Mouse (Mus musculus) liver, embryonic 11.5 days (tissue): ENCODE data around the gene D930048N14Rik. TPM values are rescaled to one million over a fixed set of nuclear protein-coding genes. Genes with fewer than 3 reads are reported as not detected.

Source experiments
- ATAC-seq: fragments of 200-750 bp; cut with Nextera tagmentation; replicated peaks from 2 replicates; pipeline ENCODE4 v1.8.0; 2017; ENCODE audit warnings: moderate number of reproducible peaks, mild to moderate bottlenecking, moderate TSS enrichment, moderate library complexity; ENCODE audit not compliant: low FRiP score
- DNase-seq: peaks from one replicate; pipeline ENCODE4 v3.0.0-alpha.2; 2017; ENCODE audit warnings: low spot score
- H3K27ac ChIP-seq: fragments of 300-500 bp; sonication (generic); 2 replicates; pipeline ENCODE4 v1.5.1; 2014; ENCODE audit warnings: mild to moderate bottlenecking, low read depth, low read length, control low read depth
- H3K27me3 ChIP-seq: fragments of 300-500 bp; sonication (generic); replicated peaks from 2 replicates; pipeline ENCODE4 v1.6.1; 2014; ENCODE audit warnings: low read length, mixed read lengths; ENCODE audit not compliant: control insufficient read depth, insufficient read depth
- H3K36me3 ChIP-seq: fragments of 300-500 bp; sonication (generic); 2 replicates; pipeline ENCODE4 v1.6.1; 2014; ENCODE audit warnings: mild to moderate bottlenecking, low read length, moderate library complexity, mixed read lengths; ENCODE audit not compliant: control insufficient read depth, insufficient read depth
- H3K4me1 ChIP-seq: fragments of 300-500 bp; sonication (generic); replicated peaks from 2 replicates; pipeline ENCODE4 v1.6.1; 2014; ENCODE audit warnings: low read length, mixed read lengths; ENCODE audit not compliant: control insufficient read depth, insufficient read depth
- H3K4me2 ChIP-seq: fragments of 300-500 bp; sonication (generic); 2 replicates; pipeline ENCODE4 v1.6.1; 2014; ENCODE audit warnings: mild to moderate bottlenecking, control low read depth, moderate library complexity
- H3K4me3 ChIP-seq: fragments of 300-500 bp; sonication (generic); 2 replicates; pipeline ENCODE4 v1.5.1; 2014; ENCODE audit warnings: low read depth, low read length, control low read depth
- H3K9ac ChIP-seq: fragments of 300-500 bp; sonication (generic); 2 replicates; pipeline ENCODE4 v1.6.1; 2014; ENCODE audit warnings: low read depth, low read length, control low read depth
- H3K9me3 ChIP-seq: fragments of 300-500 bp; sonication (generic); 2 replicates; pipeline ENCODE4 v1.6.1; 2016; ENCODE audit warnings: low read length, inconsistent platforms, mixed read lengths; ENCODE audit not compliant: control insufficient read depth
- WGBS: fragments of 180-500 bp; shearing (Covaris S2); extraction: QIAGEN DNeasy Blood & Tissue Kit; methylation state at CpG from one replicate; pipeline ENCODE4 v1.1.7; 2014; 5-methylcytosine and 5-hydroxymethylcytosine counted together
- polyA plus RNA-seq: library from polyadenylated mRNA; unstranded; fragments of >200 nt; fragmentation: Nextera tagmentation; extraction: Ambion mirVana; gene quantifications from 2 replicates; pipeline ENCODE4 v1.2.1, GENCODE M21; 2014

Gene D930048N14Rik
- polyA plus RNA-seq, 1 experiment from 2014 or later, result 1.5 TPM

DNA sequence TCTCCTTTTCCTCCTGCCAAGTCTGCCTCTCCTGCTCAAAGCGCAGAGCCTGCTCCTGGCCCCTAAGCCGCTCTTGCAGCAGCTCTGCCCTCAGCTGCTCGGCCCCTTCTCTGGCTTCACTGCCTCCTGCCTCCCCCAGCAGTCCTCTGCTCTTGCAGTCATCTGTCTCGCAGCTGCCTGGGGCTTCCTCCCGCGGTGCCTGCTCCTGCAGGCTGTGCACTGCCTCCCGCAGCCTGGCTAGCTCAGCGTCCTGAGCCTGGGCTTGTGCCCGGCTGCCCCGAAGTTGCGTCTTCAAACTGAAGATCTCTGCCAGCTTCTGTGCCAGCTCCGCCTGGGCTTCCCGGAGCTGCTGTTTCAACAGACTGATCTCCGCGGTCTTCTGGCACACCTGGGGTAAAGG, 7.0 kb upstream of the D930048N14Rik start:
- Histone ChIP-seq H3K4me1 (peaks cover 13% of the 10 kb centered on the region; the same call in 1 of the 2 replicates), H3K27me3 (0 out of 2 replicates have a peak, but pooled peaks cover 3% of the 10 kb centered on the region), H3K9ac (no peak overlapping the region), H3K36me3 (peaks cover 6% of the 10 kb centered on the region), H3K27ac (no peak overlapping the region), H3K4me3 (no peak overlapping the region), H3K4me2 (no peak overlapping the region), H3K9me3 (no peaks in the 10 kb centered on the region)
- ATAC-seq (no peak), DNase-seq (no peak)
- WGBS, result 56% methylated on average over 15 of the region's 15 CpGs

DNA sequence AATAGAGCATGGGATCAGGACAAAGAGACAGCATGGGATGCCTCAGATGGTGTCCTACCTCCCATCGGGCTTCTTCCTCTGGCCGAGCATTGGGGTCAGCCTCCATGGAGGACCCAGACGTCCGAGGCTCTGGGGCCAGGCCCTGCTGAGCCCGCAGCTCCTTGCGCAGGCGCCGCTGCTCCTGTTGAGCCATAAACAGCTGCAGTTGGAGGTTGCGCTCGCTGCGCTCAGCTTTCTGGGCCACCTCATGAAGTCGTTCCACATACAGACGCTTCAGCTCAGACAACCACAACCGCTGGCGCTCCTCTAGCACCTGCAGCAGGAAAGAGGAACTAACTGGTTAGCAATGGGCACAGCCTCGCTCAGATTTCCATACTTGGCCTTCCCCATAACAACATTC, 6.5 kb upstream of the D930048N14Rik start:
- Histone ChIP-seq H3K4me1 (peaks cover 13% of the 10 kb centered on the region; the same call in 1 of the 2 replicates), H3K36me3 (peaks cover 6% of the 10 kb centered on the region), H3K4me2 (no peak overlapping the region), H3K9me3 (no peaks in the 10 kb centered on the region), H3K4me3 (no peak overlapping the region), H3K27me3 (peaks cover 8% of the 10 kb centered on the region; the same call in 1 of the 2 replicates), H3K27ac (no peak overlapping the region), H3K9ac (no peak overlapping the region)
- no peak for DNase-seq
- 54% methylated on average over 16 of the region's 16 CpGs for WGBS
- ATAC-seq, result no peak

DNA sequence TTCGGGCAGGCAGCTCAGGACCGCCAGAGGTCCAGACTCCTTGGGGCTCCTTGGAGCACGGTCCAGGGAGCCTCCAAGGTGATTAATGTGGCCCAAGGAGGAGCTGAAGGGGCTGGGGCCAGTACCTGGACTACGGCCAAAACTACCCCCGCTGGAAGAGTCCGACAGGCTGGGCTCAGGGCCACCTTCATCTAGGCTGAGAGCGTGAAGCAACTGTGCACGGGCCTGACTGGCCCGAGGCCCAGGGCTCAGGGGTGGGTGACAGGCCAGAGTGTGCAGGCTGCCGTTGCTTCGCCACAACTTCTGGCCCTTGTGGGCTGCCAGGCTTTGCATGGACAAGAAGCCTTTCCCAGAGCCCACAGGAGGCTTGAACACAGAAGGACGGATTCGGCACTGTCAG, 5.5 kb upstream of the D930048N14Rik start:
- 89% methylated on average over 13 of the region's 13 CpGs for WGBS
- H3K4me2 ChIP-seq, result no peak overlapping the region

GRCm38 (mm10) chr11:51646245-51646644, 4.5 kb upstream of the D930048N14Rik start:
- 71% methylated on average over 7 of the region's 7 CpGs for WGBS

More for the DNA sequence above, 5.5 kb upstream of the D930048N14Rik start:
- Histone ChIP-seq H3K9ac (no peak overlapping the region), H3K4me1 (peaks cover 19% of the 10 kb centered on the region), H3K4me3 (no peak overlapping the region), H3K27ac (no peak overlapping the region), H3K36me3 (peaks cover 6% of the 10 kb centered on the region), H3K27me3 (peaks cover 18% of the 10 kb centered on the region), H3K9me3 (no peaks in the 10 kb centered on the region)
- ATAC-seq, result no peak
- no peak for DNase-seq

GRCm38 (mm10) chr11:51646751-51647667, 3.7 kb upstream of the D930048N14Rik start:
- H3K27me3 ChIP-seq, result peaks cover 19% of the 10 kb centered on the region
- WGBS, result 52% methylated on average over 15 of the region's 15 CpGs
- no peaks in the 10 kb centered on the region for H3K9me3 ChIP-seq
- peaks cover 6% of the 10 kb centered on the region for H3K36me3 ChIP-seq
- peak overlapping the region; percentile 26 for H3K4me2 ChIP-seq
- DNase-seq (no peak), ATAC-seq (no peak)
- peaks cover 19% of the 10 kb centered on the region for H3K4me1 ChIP-seq
- H3K4me3 ChIP-seq, result no peak overlapping the region
- H3K9ac ChIP-seq, result no peak overlapping the region
- H3K27ac ChIP-seq, result peak overlapping the region; percentile 70

More at GRCm38 (mm10) chr11:51646245-51646644, 4.5 kb upstream of the D930048N14Rik start:
- Histone ChIP-seq H3K4me1 (peaks cover 19% of the 10 kb centered on the region), H3K27ac (no peak overlapping the region), H3K27me3 (peaks cover 19% of the 10 kb centered on the region), H3K9me3 (no peaks in the 10 kb centered on the region), H3K9ac (no peak overlapping the region), H3K4me3 (no peak overlapping the region), H3K36me3 (peaks cover 6% of the 10 kb centered on the region), H3K4me2 (no peak overlapping the region)
- DNase-seq (no peak), ATAC-seq (no peak)

DNA sequence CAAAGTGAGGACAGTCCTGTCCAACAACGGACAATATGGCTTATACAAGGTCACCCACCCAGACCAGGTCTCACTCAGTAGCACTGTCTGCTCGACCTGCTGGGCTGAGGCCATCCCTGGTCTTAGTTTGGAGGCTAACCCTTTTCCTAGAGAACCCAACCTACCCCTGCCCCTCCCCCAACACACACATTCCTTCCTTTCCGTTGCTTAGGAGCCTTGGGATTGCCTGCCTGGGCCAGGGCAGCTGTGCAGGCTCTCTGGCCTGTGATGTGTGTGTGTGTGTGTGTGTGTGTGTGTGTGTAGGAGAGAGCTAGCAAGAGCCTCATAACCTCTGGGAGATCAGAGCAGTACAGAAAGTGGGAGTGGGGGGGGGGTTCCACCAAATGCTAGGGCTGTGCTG, 2.2 kb upstream of the D930048N14Rik start:
- no peak overlapping the region for H3K27ac ChIP-seq
- 31% methylated on average over 3 of the region's 3 CpGs for WGBS

DNA sequence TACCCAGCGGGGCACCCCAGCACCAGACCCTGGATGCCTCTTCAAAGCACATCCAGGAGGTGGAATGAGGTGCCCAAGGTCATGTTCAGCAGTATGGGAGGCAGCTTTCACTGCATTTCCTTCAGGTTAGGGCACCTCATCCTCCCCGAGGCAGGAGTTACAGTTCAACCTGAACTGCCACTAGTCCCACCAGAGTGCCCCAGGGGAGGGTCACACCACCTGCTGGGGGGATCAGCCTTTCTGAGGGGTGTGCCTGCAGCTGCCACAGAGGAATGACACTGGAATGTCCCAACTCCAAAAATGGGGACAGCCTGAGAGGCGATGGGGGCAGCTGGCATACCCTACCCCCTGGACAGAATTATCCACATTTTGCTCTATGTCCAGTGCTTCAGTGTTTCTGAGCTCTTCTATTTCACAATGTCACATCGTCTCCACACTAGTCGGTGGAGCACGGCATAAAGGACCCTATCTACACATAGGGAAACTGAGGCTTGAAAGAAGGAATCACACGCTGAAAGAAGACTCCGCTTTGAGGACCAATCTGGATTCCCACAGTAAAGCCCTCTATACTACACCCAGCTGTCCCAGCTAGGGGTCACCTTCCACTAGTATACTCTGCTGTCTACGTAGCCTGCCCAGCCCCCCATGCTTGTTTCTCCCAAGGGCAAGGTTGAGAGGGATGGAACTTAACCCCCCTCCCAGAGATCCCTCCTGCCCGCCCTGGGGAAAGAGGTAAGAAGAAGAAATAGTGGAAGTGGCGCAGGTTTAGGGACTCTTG, 1.5 kb upstream of the D930048N14Rik start:
- Histone ChIP-seq H3K27ac (no peak overlapping the region), H3K27me3 (peaks cover 16% of the 10 kb centered on the region)

More for the DNA sequence above, 2.2 kb upstream of the D930048N14Rik start:
- peaks cover 6% of the 10 kb centered on the region for H3K36me3 ChIP-seq
- peaks cover 19% of the 10 kb centered on the region for H3K27me3 ChIP-seq
- H3K4me1 ChIP-seq, result peaks cover 16% of the 10 kb centered on the region
- ATAC-seq (no peak), DNase-seq (no peak)
- no peak overlapping the region; the same call in 1 of the 2 replicates for H3K4me3 ChIP-seq
- peak overlapping the region; percentile 91; the same call in 1 of the 2 replicates for H3K4me2 ChIP-seq
- H3K9ac ChIP-seq, result no peak overlapping the region
- H3K9me3 ChIP-seq, result no peaks in the 10 kb centered on the region

GRCm38 (mm10) chr11:51649889-51650199, 910 bp upstream of the D930048N14Rik start:
- Histone ChIP-seq H3K9me3 (no peaks in the 10 kb centered on the region), H3K4me3 (peak overlapping the region; percentile 50), H3K4me2 (peak overlapping the region; percentile 91), H3K36me3 (peaks cover 3% of the 10 kb centered on the region; the same call in 1 of the 2 replicates), H3K4me1 (peaks cover 13% of the 10 kb centered on the region), H3K27me3 (peaks cover 16% of the 10 kb centered on the region), H3K27ac (no peak overlapping the region), H3K9ac (peak overlapping the region; percentile 11; the same call in 1 of the 2 replicates)
- ATAC-seq (peak; percentile 14; the same call in 1 of the 2 replicates), DNase-seq (peak; percentile 55)
- 2% methylated on average over 7 of the region's 7 CpGs for WGBS

More for the DNA sequence above, 1.5 kb upstream of the D930048N14Rik start:
- peak overlapping the region; percentile 91 for H3K4me2 ChIP-seq
- WGBS, result 33% methylated on average over 11 of the region's 11 CpGs
- ATAC-seq, result peak; percentile 21; the same call in 1 of the 2 replicates
- no peak overlapping the region for H3K9ac ChIP-seq
- H3K36me3 ChIP-seq, result peaks cover 6% of the 10 kb centered on the region
- H3K9me3 ChIP-seq, result no peaks in the 10 kb centered on the region
- no peak for DNase-seq
- H3K4me3 ChIP-seq, result peak overlapping the region; percentile 50
- H3K4me1 ChIP-seq, result peaks cover 13% of the 10 kb centered on the region
